Mouse (Mus musculus) lung, postnatal 4 days (tissue): ENCODE results near the gene Exoc4.

Experiments
- DNase-seq, 2 experiments: peaks; one replicate each; pipeline ENCODE4 v3.0.0; 2021

Exoc4 gene

GRCm38 (mm10) chr6:33770021-33770420 lies 521.1 kb downstream of the Exoc4 start:
- no peak for DNase-seq

- no peak for DNase-seq
Measured at GRCm38 (mm10) chr6:33772551-33773315, 523.8 kb downstream of the Exoc4 start.

GRCm38 (mm10) chr6:33792604-33793003 lies 543.7 kb downstream of the Exoc4 start:
- no peak for DNase-seq

- DNase-seq: no peak
Measured at GRCm38 (mm10) chr6:33801254-33801653, 552.4 kb downstream of the Exoc4 start.

- no peak for DNase-seq
Measured at GRCm38 (mm10) chr6:33803481-33804098, 554.7 kb downstream of the Exoc4 start.

- no peak for DNase-seq
Measured at GRCm38 (mm10) chr6:33804775-33805174, 555.9 kb downstream of the Exoc4 start.

GRCm38 (mm10) chr6:33806072-33806782 lies 557.3 kb downstream of the Exoc4 start:
- no peak for DNase-seq

GRCm38 (mm10) chr6:33814386-33814785 lies 565.5 kb downstream of the Exoc4 start:
- no peak for DNase-seq

GRCm38 (mm10) chr6:33823171-33823570 lies 574.3 kb downstream of the Exoc4 start:
- DNase-seq: no peak

GRCm38 (mm10) chr6:33823777-33824302 lies 575.0 kb downstream of the Exoc4 start:
- DNase-seq: no peak

- DNase-seq: no peak
Measured at GRCm38 (mm10) chr6:33828499-33828898, 579.6 kb downstream of the Exoc4 start.

GRCm38 (mm10) chr6:33829261-33829660 lies 580.4 kb downstream of the Exoc4 start:
- no peak for DNase-seq

- no peak for DNase-seq
Measured at GRCm38 (mm10) chr6:33831276-33831675, 582.4 kb downstream of the Exoc4 start.

GRCm38 (mm10) chr6:33832978-33833377 lies 584.1 kb downstream of the Exoc4 start:
- no peak for DNase-seq

- no peak for DNase-seq
Measured at GRCm38 (mm10) chr6:33836048-33836780, 587.3 kb downstream of the Exoc4 start.

- DNase-seq: no peak
Measured at GRCm38 (mm10) chr6:33842901-33843300, 594.0 kb downstream of the Exoc4 start.

- DNase-seq: no peak
Measured at GRCm38 (mm10) chr6:33859049-33859448, 610.2 kb downstream of the Exoc4 start.

- no peak for DNase-seq
Measured at GRCm38 (mm10) chr6:33865752-33866151, 616.9 kb downstream of the Exoc4 start.

- no peak for DNase-seq
Measured at GRCm38 (mm10) chr6:33866901-33867580, 618.2 kb downstream of the Exoc4 start.

GRCm38 (mm10) chr6:33869251-33869650 lies 620.4 kb downstream of the Exoc4 start:
- no peak for DNase-seq

GRCm38 (mm10) chr6:33870468-33871142 lies 621.7 kb downstream of the Exoc4 start:
- no peak for DNase-seq

- no peak for DNase-seq
Measured at GRCm38 (mm10) chr6:33871286-33871685, 622.4 kb downstream of the Exoc4 start.
